Mouse (Mus musculus): ENCODE results near the gene Cfap97d1.

DNA sequence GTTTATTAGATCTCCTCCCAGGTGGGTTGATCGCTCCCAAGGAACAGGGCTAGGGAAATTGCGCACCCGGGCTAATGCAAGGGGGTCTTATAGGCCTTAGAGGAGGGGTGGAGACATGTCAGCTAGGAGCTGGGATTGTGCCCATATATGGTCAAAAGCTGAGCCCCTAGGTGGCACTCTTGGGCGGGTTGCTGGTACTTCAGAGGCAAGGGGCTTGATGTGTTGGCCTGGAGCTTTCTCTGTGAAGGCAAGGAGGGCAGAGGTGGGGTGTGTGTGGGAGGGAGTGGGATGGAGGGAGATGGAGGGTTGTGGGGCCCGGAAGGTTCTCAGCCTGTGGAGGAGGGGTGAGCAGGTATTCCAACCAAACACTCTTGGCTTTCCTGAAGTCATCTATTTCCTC, 37.6 kb upstream of the Cfap97d1 start:
- TF ChIP-seq EP300 (IDR thresholded peaks at IDR 0.05; ENCODE audit: low read depth) (no peak), CTCF (IDR thresholded peaks at IDR 0.05; ENCODE audit: low read depth) (peak; percentile 39)

All from liver, postnatal 0 days (tissue).